Mouse (Mus musculus) ES-Bruce4 (cell line): ENCODE results near the gene Rhobtb1.

Experiments
- CTCF ChIP-seq: IDR thresholded peaks from one replicate; pipeline ENCODE4 v1.8.1; 2011; ENCODE audit warnings: low read depth, low read length
- EP300 ChIP-seq: IDR thresholded peaks from 2 replicates; pipeline ENCODE4 v1.6.1; 2011; ENCODE audit warnings: low read depth, low read length; ENCODE audit not compliant: insufficient read depth

GRCm38 (mm10) chr10:69333212-69333611 is 182.0 kb downstream of the Rhobtb1 start:
- TF ChIP-seq CTCF (no peak), EP300 (no peak)
